Mouse (Mus musculus): ENCODE measurements around the gene Trim41. TPM values are rescaled to one million over a fixed set of nuclear protein-coding genes. Genes with fewer than 3 reads are reported as not detected.

Trim41 gene
- polyA plus RNA-seq (2012; rRNA removed), result 44.5 and 49.2 TPM in 2 replicates

GRCm38 (mm10) chr11:48816800-48817665 lies at the start of gene Trim41:
TSS of gene Trim41 (minus strand) at chr11:48817353.

DNA sequence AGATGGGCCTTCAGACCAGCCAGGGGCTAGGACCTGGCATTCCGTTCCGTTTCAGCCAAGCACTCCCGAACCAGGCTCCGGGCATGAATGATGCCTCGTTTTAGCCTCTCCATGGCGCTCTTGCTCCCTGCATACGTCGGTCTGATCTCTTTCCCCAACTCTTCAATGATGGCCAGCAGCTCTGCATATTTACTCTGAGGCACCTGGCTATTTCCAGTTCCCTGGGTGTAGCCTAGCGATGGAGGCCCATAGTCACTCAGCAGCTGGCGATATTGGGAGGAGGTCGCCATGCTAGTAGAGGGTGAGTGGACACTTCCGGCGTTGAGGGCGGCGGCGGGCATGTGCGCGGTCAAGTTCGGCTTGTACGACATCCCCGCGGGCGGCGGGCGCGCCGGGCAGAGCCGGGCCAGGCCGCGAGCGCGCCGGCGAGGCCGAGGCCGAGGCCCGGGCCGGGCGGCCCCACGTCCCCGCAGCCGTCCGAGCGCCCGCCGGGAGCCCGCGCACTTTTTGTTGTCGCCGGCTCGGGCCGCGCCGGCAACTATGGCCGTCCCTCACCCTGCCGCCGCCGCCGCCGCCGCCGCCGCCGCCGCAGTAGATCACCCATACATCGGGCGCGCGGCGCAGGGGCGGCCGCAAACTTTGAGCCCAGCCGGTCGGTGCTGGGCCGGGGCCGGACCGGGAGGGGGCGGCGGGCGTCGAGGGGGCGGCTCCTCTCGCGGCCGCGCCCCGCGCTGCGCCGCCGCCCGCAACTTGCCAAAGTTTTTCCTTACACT lies 9.0 kb upstream of the Trim41 start, which contains the start of the genes Trim7 and Gm12184:
Gene Trim7 (plus strand): TSS at position 162 of the 773 bp plus-strand sequence.
Gene Gm12184 (minus strand): TSS at position 677 of the 773 bp plus-strand sequence.

GRCm38 (mm10) chr11:48799921-48800701 lies 17.0 kb downstream of the Trim41 start, which contains the start of gene Rack1:
TSS of gene Rack1 (plus strand) at chr11:48800332.

Other genes starting within 250 kb of the Trim41 start
- gene Rack1, start 17.0 kb downstream of the Trim41 start, polyA plus RNA-seq (2012; rRNA removed), result 1,456 and 1,471 TPM in 2 replicates
- gene Trim7, start 8.8 kb upstream of the Trim41 start, polyA plus RNA-seq (2012; rRNA removed), result 2.5 and 2.8 TPM in 2 replicates
- gene Gm12184, start 9.3 kb upstream of the Trim41 start, polyA plus RNA-seq (2012; rRNA removed), result 35.7 and 42.7 TPM in 2 replicates
- gene Irgm1, start 54.3 kb upstream of the Trim41 start, polyA plus RNA-seq (2012; rRNA removed), result 4.1 and 6.1 TPM in 2 replicates
- 0.18 and 0.22 TPM in 2 replicates for gene Gm5431, start 84.9 kb upstream of the Trim41 start, polyA plus RNA-seq (2012; rRNA removed)
- 0.60 and 0.89 TPM in 2 replicates for gene Psme2b, start 128.8 kb upstream of the Trim41 start, polyA plus RNA-seq (2012; rRNA removed)
- 0.11 and 0.24 TPM in 2 replicates for gene Olfr56, start 161.5 kb upstream of the Trim41 start, polyA plus RNA-seq (2012; rRNA removed)
- gene 9930111J21Rik1, start 162.0 kb upstream of the Trim41 start, polyA plus RNA-seq (2012; rRNA removed), result 0.11 and 0.23 TPM in 2 replicates
- 0.04 and 0.06 TPM in 2 replicates for gene Gm12185, start 174.9 kb upstream of the Trim41 start, polyA plus RNA-seq (2012; rRNA removed)
- 0.32 and 0.76 TPM in 2 replicates for gene Tgtp1, start 176.8 kb upstream of the Trim41 start, polyA plus RNA-seq (2012; rRNA removed)
- gene 9930111J21Rik2, start 233.9 kb upstream of the Trim41 start, polyA plus RNA-seq (2012; rRNA removed), result 0.28 and 0.37 TPM in 2 replicates
- 0.32 and 1.3 TPM in 2 replicates for gene Tgtp2, start 246.9 kb upstream of the Trim41 start, polyA plus RNA-seq (2012; rRNA removed)